Mouse (Mus musculus) intestine, embryonic 14.5 days (tissue): Measurements from ENCODE around the gene Tnfrsf1b. TPM values are rescaled to one million over a fixed set of nuclear protein-coding genes. Genes with fewer than 3 reads are reported as not detected.

Experiments
- ATAC-seq: fragments of 200-750 bp; cut with Nextera tagmentation; replicated peaks from 2 replicates; pipeline ENCODE4 v1.8.0; 2017; ENCODE audit warnings: low read depth, moderate number of reproducible peaks, moderate TSS enrichment, moderate library complexity; ENCODE audit not compliant: low FRiP score, low TSS enrichment
- DNase-seq: peaks from one replicate; pipeline ENCODE4 v3.0.0-alpha.2; 2018; ENCODE audit warnings: low spot score
- H3K27ac ChIP-seq: fragments of 300-500 bp; sonication (generic); 2 replicates; pipeline ENCODE4 v1.5.1; 2014; ENCODE audit warnings: low read depth, mild to moderate bottlenecking, control low read depth
- H3K27me3 ChIP-seq: fragments of 300-500 bp; sonication (generic); replicated peaks from 2 replicates; pipeline ENCODE4 v1.6.1; 2014; ENCODE audit warnings: low read length, control low read depth; ENCODE audit not compliant: control insufficient read depth, insufficient read depth
- H3K36me3 ChIP-seq: fragments of 300-500 bp; sonication (generic); 2 replicates; pipeline ENCODE4 v1.6.1; 2014; ENCODE audit warnings: low read length, control low read depth; ENCODE audit not compliant: control insufficient read depth, insufficient read depth
- H3K4me1 ChIP-seq: fragments of 300-500 bp; sonication (generic); replicated peaks from 2 replicates; pipeline ENCODE4 v1.6.1; 2014; ENCODE audit warnings: low read length, control low read depth, mixed read lengths; ENCODE audit not compliant: control insufficient read depth, insufficient read depth
- H3K4me2 ChIP-seq: fragments of 300-500 bp; sonication (generic); 2 replicates; pipeline ENCODE4 v1.6.1; 2014; ENCODE audit warnings: low read length
- H3K4me3 ChIP-seq: fragments of 300-500 bp; sonication (generic); 2 replicates; pipeline ENCODE4 v1.5.1; 2014; ENCODE audit warnings: low read depth, low read length, control low read depth, mixed read lengths
- H3K9ac ChIP-seq: fragments of 300-500 bp; sonication (generic); 2 replicates; pipeline ENCODE4 v1.6.1; 2014; ENCODE audit warnings: mild to moderate bottlenecking, low read length
- H3K9me3 ChIP-seq: fragments of 300-500 bp; sonication (generic); 2 replicates; pipeline ENCODE4 v1.6.1; 2016; ENCODE audit warnings: low read length, control low read depth; ENCODE audit not compliant: control insufficient read depth
- WGBS: fragments of 180-500 bp; shearing (Covaris S2); extraction: QIAGEN DNeasy Blood & Tissue Kit; methylation state at CpG from one replicate; pipeline ENCODE4 v1.1.7; 2014; 5-methylcytosine and 5-hydroxymethylcytosine counted together
- polyA plus RNA-seq: library from polyadenylated mRNA; unstranded; fragments of >200 nt; fragmentation: Nextera tagmentation; extraction: Ambion mirVana; gene quantifications from 2 replicates; pipeline ENCODE4 v1.2.1, GENCODE M21; 2014

The Tnfrsf1b gene
- 5.7 and 6.9 TPM in 2 replicates for polyA plus RNA-seq

GRCm38 (mm10) chr4:145246173-145247011 lies at the start of gene Tnfrsf1b:
TSS of gene Tnfrsf1b (minus strand) at chr4:145246870.
- ATAC-seq (peak; percentile 85), DNase-seq (peak; percentile 81)
- H3K9me3 ChIP-seq, result no peaks in the 10 kb centered on the region
- H3K4me3 ChIP-seq, result peak within 1 kb of the TSS; percentile 39
- H3K9ac ChIP-seq, result peak within 1 kb of the TSS; percentile 56
- H3K27me3 ChIP-seq, result peaks cover 23% of the 10 kb centered on the region
- H3K4me1 ChIP-seq, result no peaks in the 10 kb centered on the region; the same call in 1 of the 2 replicates
- H3K4me2 ChIP-seq, result peak within 1 kb of the TSS; percentile 70
- under 1% methylated on average over 47 of the region's 47 CpGs for WGBS
- no peaks in the 10 kb centered on the region for H3K36me3 ChIP-seq
- H3K27ac ChIP-seq, result no peak within 1 kb of the TSS

- H3K4me1 ChIP-seq, result no peaks in the 10 kb centered on the region
- DNase-seq (peak; percentile 79), ATAC-seq (no peak; the same call in 1 of the 2 replicates)
- H3K4me3 ChIP-seq, result no peak overlapping the region
- no peak overlapping the region for H3K4me2 ChIP-seq
- H3K36me3 ChIP-seq, result no peaks in the 10 kb centered on the region
- 51% methylated on average over 5 of the region's 5 CpGs for WGBS
- no peaks in the 10 kb centered on the region for H3K9me3 ChIP-seq
- H3K27me3 ChIP-seq, result no peaks in the 10 kb centered on the region
- no peak overlapping the region for H3K9ac ChIP-seq
- no peak overlapping the region for H3K27ac ChIP-seq
Observed at GRCm38 (mm10) chr4:145295589-145296300, 49.1 kb upstream of the Tnfrsf1b start.

- no peaks in the 10 kb centered on the region for H3K9me3 ChIP-seq
- no peaks in the 10 kb centered on the region for H3K36me3 ChIP-seq
- DNase-seq (no peak), ATAC-seq (no peak)
- H3K27ac ChIP-seq, result no peak overlapping the region
- H3K4me1 ChIP-seq, result no peaks in the 10 kb centered on the region
- no peak overlapping the region for H3K4me2 ChIP-seq
- H3K4me3 ChIP-seq, result no peak overlapping the region
- no peak overlapping the region for H3K9ac ChIP-seq
- WGBS, result 87% methylated on average over 5 of the region's 5 CpGs
- no peaks in the 10 kb centered on the region for H3K27me3 ChIP-seq
Observed at GRCm38 (mm10) chr4:145294588-145294987, 47.9 kb upstream of the Tnfrsf1b start.

GRCm38 (mm10) chr4:145286369-145287120 lies 39.9 kb upstream of the Tnfrsf1b start:
- WGBS, result 48% methylated on average over 4 of the region's 4 CpGs
- Histone ChIP-seq H3K27ac (no peak overlapping the region), H3K9ac (no peak overlapping the region), H3K4me1 (no peaks in the 10 kb centered on the region), H3K27me3 (no peaks in the 10 kb centered on the region), H3K9me3 (no peaks in the 10 kb centered on the region), H3K36me3 (no peaks in the 10 kb centered on the region), H3K4me3 (no peak overlapping the region), H3K4me2 (no peak overlapping the region)
- peak; percentile 69 for ATAC-seq
- peak; percentile 84 for DNase-seq

DNA sequence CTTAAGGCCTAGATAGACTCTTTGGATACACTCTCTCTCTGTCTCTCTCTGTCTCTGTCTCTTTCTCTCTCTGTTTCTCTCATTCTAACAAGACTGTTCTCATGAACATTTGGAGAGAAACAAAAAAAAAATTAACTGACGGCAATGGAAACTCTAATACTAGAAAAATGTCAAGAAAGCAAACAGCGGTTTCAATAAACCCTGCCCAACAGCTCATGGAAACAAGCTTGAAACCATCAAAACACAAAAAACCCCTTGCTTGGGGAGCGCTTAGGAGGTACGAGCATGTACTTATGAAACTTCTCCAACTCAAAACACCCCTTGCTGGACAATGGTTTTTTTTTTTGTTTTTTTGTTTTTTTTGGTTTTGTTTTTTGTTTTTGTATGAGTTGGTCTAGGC lies 38.0 kb upstream of the Tnfrsf1b start:
- 94% methylated on average over 4 of the region's 4 CpGs for WGBS
- Histone ChIP-seq H3K27me3 (no peaks in the 10 kb centered on the region), H3K36me3 (no peaks in the 10 kb centered on the region), H3K9me3 (no peaks in the 10 kb centered on the region), H3K4me1 (no peaks in the 10 kb centered on the region), H3K4me3 (no peak overlapping the region), H3K27ac (no peak overlapping the region), H3K4me2 (no peak overlapping the region), H3K9ac (no peak overlapping the region)
- no peak for DNase-seq
- no peak for ATAC-seq

- no peaks in the 10 kb centered on the region for H3K27me3 ChIP-seq
- H3K27ac ChIP-seq, result no peak overlapping the region
- no peaks in the 10 kb centered on the region for H3K9me3 ChIP-seq
- ATAC-seq, result no peak
- no peak overlapping the region for H3K4me3 ChIP-seq
- no peak overlapping the region for H3K4me2 ChIP-seq
- no peak overlapping the region for H3K9ac ChIP-seq
- no peaks in the 10 kb centered on the region for H3K36me3 ChIP-seq
- no peak for DNase-seq
- WGBS, result 68% methylated on average over 6 of the region's 6 CpGs
- H3K4me1 ChIP-seq, result no peaks in the 10 kb centered on the region
Observed at GRCm38 (mm10) chr4:145283441-145283840, 36.8 kb upstream of the Tnfrsf1b start.

GRCm38 (mm10) chr4:145280966-145281365 lies 34.3 kb upstream of the Tnfrsf1b start:
- 92% methylated on average over 6 of the region's 6 CpGs for WGBS
- Histone ChIP-seq H3K9ac (no peak overlapping the region), H3K36me3 (no peaks in the 10 kb centered on the region), H3K27ac (no peak overlapping the region), H3K4me3 (no peak overlapping the region), H3K4me2 (no peak overlapping the region), H3K9me3 (no peaks in the 10 kb centered on the region), H3K4me1 (no peaks in the 10 kb centered on the region), H3K27me3 (no peaks in the 10 kb centered on the region)
- DNase-seq (no peak), ATAC-seq (no peak)

DNA sequence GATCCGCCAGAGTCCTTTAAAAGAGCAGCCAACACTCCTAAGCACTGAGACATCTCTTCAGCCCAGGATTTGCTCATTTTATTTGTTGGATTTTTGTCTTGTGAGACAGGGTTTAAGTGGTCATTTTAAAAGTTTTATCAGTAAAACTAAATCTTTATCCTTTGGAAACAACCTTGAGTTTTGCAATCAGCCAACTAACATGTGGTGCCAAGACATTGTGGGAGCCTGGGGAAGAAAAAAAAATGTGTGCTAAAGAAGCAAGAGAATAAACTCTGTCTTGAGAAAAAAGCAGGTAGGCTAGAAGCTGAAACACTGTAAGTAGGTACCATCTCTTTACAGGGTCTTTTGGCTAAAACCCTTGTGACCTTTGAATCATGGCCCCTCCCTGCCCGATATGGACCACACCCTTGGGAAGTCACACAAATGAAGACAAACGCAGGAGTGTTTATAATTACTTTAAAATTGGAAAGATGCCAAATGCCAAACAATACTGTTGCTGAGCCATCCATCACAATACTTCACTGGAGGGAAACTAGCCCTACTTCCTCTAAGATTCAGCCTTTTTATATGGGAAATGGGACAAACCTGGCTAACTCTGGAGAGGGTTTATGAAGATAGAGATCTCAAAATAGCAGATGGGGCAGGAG lies 32.2 kb upstream of the Tnfrsf1b start:
- Histone ChIP-seq H3K4me1 (no peaks in the 10 kb centered on the region), H3K4me3 (no peak overlapping the region), H3K4me2 (no peak overlapping the region), H3K9ac (no peak overlapping the region), H3K27ac (no peak overlapping the region), H3K27me3 (no peaks in the 10 kb centered on the region), H3K36me3 (no peaks in the 10 kb centered on the region), H3K9me3 (no peaks in the 10 kb centered on the region)
- no peak for DNase-seq
- WGBS, result 57% methylated on average over 3 of the region's 3 CpGs
- ATAC-seq, result no peak
